Mouse (Mus musculus) heart, postnatal 4 days (tissue): ENCODE measurements around the gene Hivep3. TPM values are rescaled to one million over a fixed set of nuclear protein-coding genes. Genes with fewer than 3 reads are reported as not detected.

Experiments
- DNase-seq: peaks from one replicate; pipeline ENCODE4 v3.0.0; 2021
- total RNA-seq, 2 experiments: library from RNA; stranded (reverse); gene quantifications; 2 replicates each; pipeline ENCODE4 v1.2.3; 2021

Gene Hivep3
- total RNA-seq = 1 to 10 TPM; 6.2 to 7.1 TPM

GRCm38 (mm10) chr4:119733184-119733880 is at the start of gene Hivep3:
Gene Hivep3, plus strand, starts transcription at chr4:119733784.
- DNase-seq = peak; percentile 100

- DNase-seq = no peak
Measured at GRCm38 (mm10) chr4:119685746-119686145, 47.8 kb upstream of the Hivep3 start.

- DNase-seq = no peak
Measured at GRCm38 (mm10) chr4:119698339-119698738, 35.2 kb upstream of the Hivep3 start.

GRCm38 (mm10) chr4:119701269-119701954 is 32.2 kb upstream of the Hivep3 start:
- DNase-seq = no peak

- DNase-seq = no peak
Measured at GRCm38 (mm10) chr4:119703965-119704364, 29.6 kb upstream of the Hivep3 start.

GRCm38 (mm10) chr4:119707326-119707725 is 26.3 kb upstream of the Hivep3 start:
- DNase-seq = peak; percentile 16

- DNase-seq = peak; percentile 50
Measured at GRCm38 (mm10) chr4:119707751-119708150, 25.8 kb upstream of the Hivep3 start.

- no peak for DNase-seq
Measured at GRCm38 (mm10) chr4:119710208-119710607, 23.4 kb upstream of the Hivep3 start.

GRCm38 (mm10) chr4:119717443-119717842 is 16.1 kb upstream of the Hivep3 start:
- DNase-seq = peak; percentile 14

- DNase-seq = no peak
Measured at GRCm38 (mm10) chr4:119721531-119721930, 12.1 kb upstream of the Hivep3 start.

- no peak for DNase-seq
Measured at GRCm38 (mm10) chr4:119726074-119726473, 7.5 kb upstream of the Hivep3 start.

GRCm38 (mm10) chr4:119727871-119728270 is 5.7 kb upstream of the Hivep3 start:
- no peak for DNase-seq

- DNase-seq = peak; percentile 57
Measured at GRCm38 (mm10) chr4:119733942-119734341, 358 bp downstream of the Hivep3 start.

GRCm38 (mm10) chr4:119734352-119734751 is 768 bp downstream of the Hivep3 start:
- no peak for DNase-seq

GRCm38 (mm10) chr4:119738641-119739040 is 5.1 kb downstream of the Hivep3 start:
- no peak for DNase-seq

- no peak for DNase-seq
Measured at GRCm38 (mm10) chr4:119739301-119740062, 5.9 kb downstream of the Hivep3 start.

GRCm38 (mm10) chr4:119748341-119748740 is 14.8 kb downstream of the Hivep3 start:
- no peak for DNase-seq

GRCm38 (mm10) chr4:119750157-119750556 is 16.6 kb downstream of the Hivep3 start:
- DNase-seq = no peak

GRCm38 (mm10) chr4:119750681-119751211 is 17.2 kb downstream of the Hivep3 start:
- DNase-seq = peak; percentile 53

GRCm38 (mm10) chr4:119751408-119752006 is 17.9 kb downstream of the Hivep3 start:
- peak; percentile 70 for DNase-seq

GRCm38 (mm10) chr4:119759574-119760233 is 26.1 kb downstream of the Hivep3 start:
- no peak for DNase-seq

- DNase-seq = no peak
Measured at GRCm38 (mm10) chr4:119760820-119761219, 27.2 kb downstream of the Hivep3 start.
